Mouse (Mus musculus) heart, embryonic 14.5 days (tissue): ENCODE data around the gene Mapk8ip3. TPM values are rescaled to one million over a fixed set of nuclear protein-coding genes. Genes with fewer than 3 reads are reported as not detected.

Source experiments
- ATAC-seq: fragments of 200-750 bp; cut with Nextera tagmentation; 2 replicates; pipeline ENCODE4 v1.8.0; 2017; ENCODE audit warnings: low read depth, moderate TSS enrichment; ENCODE audit not compliant: insufficient number of reproducible peaks, insufficient read depth, low FRiP score
- H3K27ac ChIP-seq, 2 experiments: fragments of 200-500 bp in 1 of 2; fragments of 300-500 bp in 1 of 2; sonication (generic) in 1 of 2; replicated peaks in 1 of 2; 2 replicates each; pipeline ENCODE4 v1.5.1; 2012 to 2014; ENCODE audit warnings: low read depth in 2 of 2, low read length in 2 of 2, control low read depth in 1 of 2, mild to moderate bottlenecking in 1 of 2, mixed read lengths in 1 of 2; ENCODE audit not compliant: control insufficient read depth in 1 of 2, insufficient read depth in 1 of 2
- H3K27me3 ChIP-seq: fragments of 300-500 bp; sonication (generic); 2 replicates; pipeline ENCODE4 v1.6.1; 2014; ENCODE audit warnings: mild to moderate bottlenecking, low read length, control low read depth; ENCODE audit not compliant: control insufficient read depth, insufficient read depth
- H3K36me3 ChIP-seq: fragments of 300-500 bp; sonication (generic); 2 replicates; pipeline ENCODE4 v1.6.1; 2014; ENCODE audit warnings: mild to moderate bottlenecking, control low read depth, low read length, mixed read lengths; ENCODE audit not compliant: control insufficient read depth, insufficient read depth
- H3K4me1 ChIP-seq, 2 experiments: fragments of 200-500 bp in 1 of 2; fragments of 300-500 bp in 1 of 2; sonication (generic) in 1 of 2; 2 replicates each; pipeline ENCODE4 v1.6.1; 2012 to 2014; ENCODE audit warnings: low read length in 2 of 2, control low read depth in 1 of 2, mixed read lengths in 1 of 2; ENCODE audit not compliant: control insufficient read depth in 2 of 2, insufficient read depth in 2 of 2
- H3K4me2 ChIP-seq: fragments of 300-500 bp; sonication (generic); 2 replicates; pipeline ENCODE4 v1.6.1; 2014; ENCODE audit warnings: mild to moderate bottlenecking, low read length
- H3K4me3 ChIP-seq, 2 experiments: fragments of 200-500 bp in 1 of 2; fragments of 300-500 bp in 1 of 2; sonication (generic) in 1 of 2; 2 replicates each; pipeline ENCODE4 v1.5.1; 2012 to 2014; ENCODE audit warnings: low read length in 2 of 2, mild to moderate bottlenecking in 2 of 2, control low read depth in 1 of 2, low read depth in 1 of 2, moderate library complexity in 1 of 2; ENCODE audit not compliant: control insufficient read depth in 1 of 2, insufficient read depth in 1 of 2
- H3K9ac ChIP-seq: fragments of 300-500 bp; sonication (generic); 2 replicates; pipeline ENCODE4 v1.6.1; 2014; ENCODE audit warnings: mild to moderate bottlenecking, low read length
- H3K9me3 ChIP-seq: fragments of 300-500 bp; sonication (generic); 2 replicates; pipeline ENCODE4 v1.6.1; 2016; ENCODE audit warnings: low read length, control low read depth; ENCODE audit not compliant: control insufficient read depth
- WGBS: fragments of 180-500 bp; shearing (Covaris S2); extraction: QIAGEN DNeasy Blood & Tissue Kit; methylation state at CpG from one replicate; pipeline ENCODE4 v1.1.7; 2014; 5-methylcytosine and 5-hydroxymethylcytosine counted together
- polyA plus RNA-seq: library from polyadenylated mRNA; unstranded; fragments of >200 nt; fragmentation: Nextera tagmentation; extraction: Ambion mirVana; gene quantifications from 2 replicates; pipeline ENCODE4 v1.2.1, GENCODE M21; 2014

The Mapk8ip3 gene
- polyA plus RNA-seq, 1 experiment from 2014 or later, result 27.8 TPM

DNA sequence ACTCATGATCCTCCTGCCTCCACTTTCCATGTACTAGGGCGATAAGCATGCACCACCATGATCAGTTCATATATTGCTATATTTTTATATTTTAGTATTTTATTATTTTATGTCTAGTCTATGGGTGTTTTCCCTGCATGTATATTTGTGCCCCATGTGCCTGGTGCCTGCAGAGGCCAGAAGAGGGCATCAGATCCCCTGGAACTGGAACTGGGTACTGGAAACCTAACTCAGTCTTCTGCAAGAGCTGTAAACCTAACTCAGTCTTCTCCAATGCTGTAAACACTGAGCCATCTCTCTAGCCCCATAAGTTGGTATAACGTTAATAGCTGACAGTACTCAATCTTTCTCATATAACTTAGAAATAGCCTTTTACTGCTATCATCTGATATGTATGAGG lies 94.1 kb downstream of the Mapk8ip3 start:
- no peak for ATAC-seq
- Histone ChIP-seq H3K27ac (no peak overlapping the region), H3K36me3 (no peaks in the 10 kb centered on the region), H3K4me3 (no peak overlapping the region), H3K9ac (no peak overlapping the region), H3K4me2 (no peak overlapping the region), H3K4me1 (peaks cover 2 to 4% of the 10 kb centered on the region in 2 experiments; a peak in 2 of 4 replicates), H3K9me3 (no peaks in the 10 kb centered on the region), H3K27me3 (no peaks in the 10 kb centered on the region; the same call in 1 of the 2 replicates)
- 48% methylated on average over 2 of the region's 2 CpGs for WGBS

Other genes with a start within 250 kb of the Mapk8ip3 start
- 0.42 and 0.69 TPM in 2 replicates for gene Syngr3, start 247.0 kb downstream of the Mapk8ip3 start, polyA plus RNA-seq
- gene Gfer, start 240.8 kb downstream of the Mapk8ip3 start, polyA plus RNA-seq, result 29.3 and 29.7 TPM in 2 replicates
- 0.68 and 1.1 TPM in 2 replicates for gene Noxo1, start 240.7 kb downstream of the Mapk8ip3 start, polyA plus RNA-seq
- 39.2 and 40.2 TPM in 2 replicates for gene Tbl3, start 229.3 kb downstream of the Mapk8ip3 start, polyA plus RNA-seq
- not detected in 2 replicates for gene Rnf151, start 218.9 kb downstream of the Mapk8ip3 start, polyA plus RNA-seq
- gene Rps2, start 218.9 kb downstream of the Mapk8ip3 start, polyA plus RNA-seq, result 919 and 1,010 TPM in 2 replicates
- 556 and 564 TPM in 2 replicates for gene Ndufb10, start 212.5 kb downstream of the Mapk8ip3 start, polyA plus RNA-seq
- 1.3 and 1.7 TPM in 2 replicates for gene Rpl3l, start 209.2 kb downstream of the Mapk8ip3 start, polyA plus RNA-seq
- 26.8 and 27.2 TPM in 2 replicates for gene Msrb1, start 200.3 kb downstream of the Mapk8ip3 start, polyA plus RNA-seq
- gene Hs3st6, start 184.0 kb downstream of the Mapk8ip3 start, polyA plus RNA-seq, result 0.18 and 0.43 TPM in 2 replicates
- gene Meiob, start 132.7 kb downstream of the Mapk8ip3 start, polyA plus RNA-seq, result not detected in 2 replicates
- gene Hagh, start 96.8 kb downstream of the Mapk8ip3 start, polyA plus RNA-seq, result 62.7 and 68.4 TPM in 2 replicates
- 46.5 and 47.2 TPM in 2 replicates for gene Fahd1, start 86.6 kb downstream of the Mapk8ip3 start, polyA plus RNA-seq
- not detected in 2 replicates for gene Igfals, start 71.0 kb downstream of the Mapk8ip3 start, polyA plus RNA-seq
- gene Nubp2, start 50.6 kb downstream of the Mapk8ip3 start, polyA plus RNA-seq, result 37.8 and 39.8 TPM in 2 replicates
- gene Spsb3, start 50.3 kb downstream of the Mapk8ip3 start, polyA plus RNA-seq, result 26.8 and 28.2 TPM in 2 replicates
- gene Eme2, start 41.9 kb downstream of the Mapk8ip3 start, polyA plus RNA-seq, result 14.7 and 16.0 TPM in 2 replicates
- 82.1 and 82.8 TPM in 2 replicates for gene Mrps34, start 41.9 kb downstream of the Mapk8ip3 start, polyA plus RNA-seq
- 39.4 and 43.9 TPM in 2 replicates for gene Nme3, start 40.5 kb downstream of the Mapk8ip3 start, polyA plus RNA-seq
- 62.1 and 63.1 TPM in 2 replicates for gene Jpt2, start 23.7 kb upstream of the Mapk8ip3 start, polyA plus RNA-seq
- 6.4 and 7.6 TPM in 2 replicates for gene Cramp1l, start 78.8 kb upstream of the Mapk8ip3 start, polyA plus RNA-seq
- 9.9 and 10.6 TPM in 2 replicates for gene Ift140, start 79.1 kb upstream of the Mapk8ip3 start, polyA plus RNA-seq
- gene Tmem204, start 146.6 kb upstream of the Mapk8ip3 start, polyA plus RNA-seq, result 19.5 and 23.4 TPM in 2 replicates
- 19.3 and 27.8 TPM in 2 replicates for gene Telo2, start 179.0 kb upstream of the Mapk8ip3 start, polyA plus RNA-seq
- gene Ptx4, start 183.8 kb upstream of the Mapk8ip3 start, polyA plus RNA-seq, result 0.14 and 0.44 TPM in 2 replicates
- gene Clcn7, start 196.4 kb upstream of the Mapk8ip3 start, polyA plus RNA-seq, result 16.4 and 17.2 TPM in 2 replicates
- not detected in 2 replicates for gene Ccdc154, start 225.5 kb upstream of the Mapk8ip3 start, polyA plus RNA-seq
- not detected in 2 replicates for gene Gm38655, start 238.5 kb upstream of the Mapk8ip3 start, polyA plus RNA-seq
- 22.5 and 25.1 TPM in 2 replicates for gene BC003965, start 247.6 kb upstream of the Mapk8ip3 start, polyA plus RNA-seq